Mouse (Mus musculus) erythroid progenitor cell, adult 5-6 weeks (primary cell): ENCODE measurements around the gene Fnbp1. TPM values are rescaled to one million over a fixed set of nuclear protein-coding genes. Genes with fewer than 3 reads are reported as not detected.

ENCODE experiments used
- ATAC-seq: replicated peaks from 2 replicates; pipeline ENCODE4 v1.8.0; 2016; ENCODE audit warnings: moderate number of reproducible peaks, mild to moderate bottlenecking, moderate TSS enrichment, inconsistent platforms; ENCODE audit not compliant: poor library complexity, low FRiP score, severe bottlenecking
- total RNA-seq, 2 experiments: library from RNA; stranded (forward) in 1 of 2; stranded (reverse) in 1 of 2; fragments of 150-400 nt in 1 of 2; fragments of 186-747, 209-891 nt in 1 of 2; gene quantifications; 2 replicates each; pipeline versions ENCODE4 v1.2.3 to v1.2.4; 2015 to 2017; ENCODE audit warnings: low replicate concordance in 2 of 2

The Fnbp1 gene
- total RNA-seq, 2 experiments from 2014 or later, result 3.8 to 5.8 TPM

DNA sequence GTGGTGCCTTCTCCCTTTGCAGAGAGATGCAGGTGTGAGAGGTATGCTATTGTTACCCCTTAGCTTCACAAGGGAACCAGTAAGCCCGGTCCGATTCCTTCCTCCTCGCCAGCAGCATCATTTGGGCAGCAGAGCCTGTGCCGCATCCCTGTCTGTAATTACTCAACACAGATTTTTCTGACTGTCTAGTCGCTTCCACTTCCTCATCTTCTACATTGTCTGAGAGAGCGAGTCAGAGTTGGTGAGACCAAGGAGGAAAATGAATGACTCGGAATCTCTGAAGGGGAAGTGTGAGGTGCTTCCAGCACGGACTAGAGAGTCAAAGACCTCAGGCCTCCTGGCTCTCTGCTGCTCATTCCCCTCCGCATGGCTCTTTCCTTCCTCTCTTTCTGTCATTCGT is 89.4 kb downstream of the Fnbp1 start:
- ATAC-seq, result no peak

DNA sequence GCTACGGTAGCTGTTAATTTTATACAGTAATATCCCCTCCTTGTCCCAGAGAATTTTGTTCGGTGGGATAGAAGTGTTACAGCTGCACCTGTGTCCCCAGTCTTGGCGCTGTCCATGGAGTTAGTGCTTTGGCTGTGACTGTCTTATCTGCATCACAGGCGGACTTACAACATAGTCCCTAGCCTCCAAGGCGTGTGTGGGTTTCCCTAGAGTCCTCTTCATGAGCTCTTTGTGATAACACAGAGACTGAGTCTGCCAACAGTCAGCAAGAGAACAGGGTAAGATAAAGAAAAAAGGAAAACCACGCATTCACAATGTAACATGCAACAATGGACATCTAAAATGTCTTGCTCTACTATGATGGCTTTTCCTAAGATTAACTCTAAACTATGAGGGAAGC is 93.8 kb downstream of the Fnbp1 start:
- ATAC-seq, result no peak

DNA sequence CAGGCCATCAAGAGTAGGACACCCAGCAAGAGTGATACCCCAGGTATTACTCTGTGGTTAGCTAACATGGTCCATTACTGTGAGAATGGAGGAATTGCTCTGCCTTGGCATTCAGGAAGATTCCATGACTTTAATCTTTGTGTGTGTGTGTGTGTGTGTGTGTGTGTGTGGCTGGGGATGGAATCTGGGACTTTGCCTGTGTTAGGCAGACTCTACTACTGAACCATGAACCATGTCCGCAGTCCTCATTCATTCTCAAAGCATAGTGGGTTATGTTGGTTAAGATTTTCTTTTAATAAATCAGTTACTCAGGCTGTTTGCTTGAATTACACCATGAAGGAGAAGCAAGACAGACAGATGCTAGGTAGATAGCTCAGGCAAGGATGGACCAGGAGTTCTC is 98.0 kb downstream of the Fnbp1 start:
- no peak for ATAC-seq

DNA sequence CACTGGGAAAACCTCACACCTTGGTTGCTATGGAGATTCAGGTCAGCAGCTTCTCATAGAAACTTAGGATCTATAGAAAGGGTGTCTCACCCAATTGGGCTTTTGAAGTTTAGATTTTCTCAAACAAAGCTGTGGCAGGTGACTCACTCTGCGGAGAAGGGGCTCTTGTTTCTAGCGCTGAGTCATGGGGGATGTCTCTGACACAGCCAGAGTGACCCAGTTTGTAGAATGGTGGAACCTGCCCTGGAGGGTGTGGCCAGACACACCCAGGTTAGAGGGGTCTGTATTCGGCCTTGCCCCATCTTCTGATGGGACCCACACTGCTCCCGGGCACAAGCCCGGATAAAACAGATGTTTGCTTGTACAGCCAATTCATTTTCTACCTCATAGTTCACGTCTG is 98.9 kb downstream of the Fnbp1 start:
- ATAC-seq, result no peak

DNA sequence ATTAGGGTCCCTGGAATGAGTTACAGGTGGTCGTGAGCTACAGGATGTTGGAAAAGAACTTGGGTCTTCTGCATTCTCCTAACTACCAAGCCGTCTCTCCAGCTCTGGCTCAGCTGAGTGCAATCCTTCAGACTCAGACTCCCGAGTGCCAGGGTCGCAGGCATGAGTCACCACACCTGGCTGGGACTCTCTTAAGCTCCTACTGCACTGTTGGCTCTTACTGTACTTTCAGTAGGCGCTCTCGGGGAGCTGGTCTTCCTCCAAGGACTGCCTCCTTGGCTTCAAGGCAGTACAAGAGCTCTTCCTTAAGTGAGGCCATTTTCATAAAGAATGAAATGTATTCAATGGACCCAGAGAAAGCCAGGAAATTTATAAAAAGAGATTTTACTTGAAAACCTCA is 100.4 kb downstream of the Fnbp1 start:
- no peak for ATAC-seq

DNA sequence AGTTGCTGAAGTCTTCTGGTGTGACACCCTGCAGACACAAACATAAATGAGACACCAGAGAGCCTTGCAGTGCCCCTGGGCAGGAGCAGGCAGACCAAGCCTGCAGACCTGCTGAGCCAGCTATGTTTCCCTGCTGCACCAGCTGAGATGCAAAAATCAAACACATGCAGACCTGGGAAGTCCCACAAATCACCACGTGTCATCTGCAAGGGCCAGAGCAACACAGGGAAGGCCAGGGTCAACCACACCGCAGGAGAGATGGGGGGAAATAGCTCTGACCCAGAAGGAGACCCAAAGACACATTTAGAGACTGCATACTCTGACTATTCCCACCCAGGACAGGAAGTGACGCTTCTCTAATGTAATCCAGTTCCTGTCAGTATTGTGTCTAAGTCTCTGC is 101.3 kb downstream of the Fnbp1 start:
- ATAC-seq, result no peak

DNA sequence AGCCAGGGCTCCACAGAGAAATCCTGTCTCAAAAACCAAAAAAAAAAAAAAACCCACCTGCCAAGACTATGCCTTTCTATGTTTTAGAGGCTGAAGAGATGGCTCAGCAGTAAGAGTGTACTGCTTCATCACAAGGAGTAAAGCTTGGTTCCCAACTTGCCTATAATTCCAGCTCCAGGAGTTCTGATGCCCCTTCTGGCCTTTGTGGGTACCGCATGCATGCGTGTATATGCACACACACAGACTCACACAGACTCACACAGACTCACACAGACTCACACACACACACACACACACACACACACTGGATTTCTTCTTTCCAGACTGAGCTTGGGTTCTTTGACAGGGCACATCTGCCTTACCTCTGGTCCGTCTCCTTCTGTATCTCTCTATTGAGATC is 101.8 kb downstream of the Fnbp1 start:
- no peak for ATAC-seq

DNA sequence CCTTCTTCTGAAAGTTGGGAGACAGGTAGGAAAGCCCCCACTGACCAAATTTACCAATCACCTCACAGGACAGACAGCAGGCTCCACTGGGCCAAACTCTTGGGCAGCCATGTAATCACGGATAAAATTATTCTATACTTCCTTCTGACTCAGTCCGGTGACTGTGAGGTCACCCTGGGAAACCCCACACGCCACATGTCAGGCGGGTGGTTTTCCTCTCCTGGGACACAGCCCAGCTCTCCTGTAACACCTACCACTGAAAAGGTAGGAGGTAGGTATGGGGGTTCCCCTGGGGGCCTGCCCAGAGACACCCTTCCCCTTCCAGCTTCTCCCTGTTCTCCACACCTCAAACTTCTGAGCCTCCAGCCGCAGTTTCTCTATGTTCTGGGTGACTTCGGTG is 105.0 kb downstream of the Fnbp1 start:
- ATAC-seq, result no peak

DNA sequence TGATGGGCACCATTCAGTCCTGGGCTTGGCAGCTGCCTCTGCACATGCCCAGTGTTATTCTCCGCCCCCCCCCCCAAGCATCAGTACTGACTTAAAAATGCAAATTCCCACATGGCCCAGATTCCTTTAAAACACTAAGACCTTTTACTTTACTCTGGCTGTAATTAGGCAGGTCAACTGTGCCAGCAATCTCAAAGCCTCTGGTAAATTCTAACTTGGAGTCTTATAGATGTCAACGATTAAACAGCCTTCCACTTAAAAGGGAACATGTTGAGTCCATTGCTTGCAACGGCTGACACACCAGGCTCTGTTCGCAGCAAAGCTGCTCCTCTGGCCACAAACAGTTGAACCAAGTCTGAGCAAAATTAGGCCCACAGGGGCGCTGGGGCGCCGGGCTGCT is 109.8 kb downstream of the Fnbp1 start:
- ATAC-seq, result no peak

DNA sequence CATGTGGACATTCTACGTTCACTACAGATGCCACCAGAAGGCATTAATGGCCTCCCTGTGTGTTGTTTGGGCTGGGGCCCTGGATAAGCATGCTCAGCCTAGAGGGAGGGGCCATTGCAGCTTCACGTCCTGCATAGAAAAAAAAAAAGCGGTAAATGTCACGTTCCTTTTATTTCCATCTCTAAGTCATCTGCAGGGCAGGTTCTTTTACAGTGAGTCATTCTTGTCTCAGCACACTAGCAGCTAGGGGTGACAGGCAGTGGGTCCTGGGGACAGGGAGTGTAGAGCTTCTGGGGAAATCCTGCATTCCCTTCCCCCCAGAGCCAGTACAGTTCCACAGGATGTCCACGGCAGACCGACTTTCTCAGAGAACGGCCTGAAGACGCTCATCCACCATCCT is 115.2 kb downstream of the Fnbp1 start:
- no peak for ATAC-seq

DNA sequence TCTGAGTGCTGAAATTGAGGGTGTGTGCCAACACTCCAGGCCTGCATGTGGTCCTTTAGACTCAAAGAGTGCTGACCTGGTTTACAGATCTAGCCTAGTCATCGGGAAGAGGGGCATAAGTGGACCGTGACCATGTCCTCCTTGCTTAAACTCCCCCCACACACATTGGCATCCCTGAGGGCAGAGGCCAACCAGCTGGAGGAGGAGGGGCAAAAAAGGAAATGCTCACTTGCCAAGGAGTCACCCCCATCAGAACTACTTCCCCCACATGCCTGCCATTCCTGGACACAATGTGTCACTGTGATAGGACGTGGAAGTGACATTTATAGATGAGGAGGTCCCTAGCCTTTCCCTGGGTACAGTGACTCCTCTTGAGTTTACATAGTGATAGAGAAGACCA is 116.3 kb downstream of the Fnbp1 start:
- no peak for ATAC-seq

DNA sequence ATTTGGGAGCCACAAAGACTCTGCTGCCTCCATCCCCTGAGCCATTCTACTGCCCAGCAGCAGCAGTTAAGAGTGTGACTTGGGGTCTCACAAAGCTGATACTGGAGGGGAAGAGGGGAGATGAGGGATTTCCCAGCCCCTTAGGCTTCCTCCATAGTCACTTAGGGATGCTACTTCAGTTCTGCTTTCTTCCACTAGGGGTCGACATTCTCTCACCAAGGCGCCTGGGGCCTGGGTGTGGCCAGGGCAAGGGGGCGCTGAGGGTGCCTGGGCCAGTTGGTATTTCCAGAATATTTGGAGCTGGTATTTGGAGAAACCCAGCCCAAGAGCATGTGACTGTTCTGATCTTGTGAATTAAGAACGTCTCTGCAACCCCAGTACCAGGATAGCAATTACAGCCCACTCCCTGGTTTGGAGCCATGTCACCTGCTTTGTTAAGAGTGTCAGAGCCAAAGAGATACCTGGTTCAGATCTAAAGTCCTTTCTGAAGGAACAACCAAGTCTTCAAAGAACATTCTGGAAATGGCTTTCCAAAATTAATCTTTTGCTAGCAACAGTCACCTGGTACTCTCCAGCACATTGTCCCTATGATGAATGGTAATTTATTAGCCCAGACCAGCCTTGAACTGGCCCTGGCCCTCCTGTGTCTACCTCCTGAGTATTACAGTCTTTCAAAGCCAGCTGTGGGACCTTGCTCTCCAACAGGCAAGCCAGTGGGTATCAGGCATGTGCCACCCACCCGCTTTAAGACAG is 117.0 kb downstream of the Fnbp1 start:
- peak; percentile 61; the same call in 1 of the 2 replicates for ATAC-seq

DNA sequence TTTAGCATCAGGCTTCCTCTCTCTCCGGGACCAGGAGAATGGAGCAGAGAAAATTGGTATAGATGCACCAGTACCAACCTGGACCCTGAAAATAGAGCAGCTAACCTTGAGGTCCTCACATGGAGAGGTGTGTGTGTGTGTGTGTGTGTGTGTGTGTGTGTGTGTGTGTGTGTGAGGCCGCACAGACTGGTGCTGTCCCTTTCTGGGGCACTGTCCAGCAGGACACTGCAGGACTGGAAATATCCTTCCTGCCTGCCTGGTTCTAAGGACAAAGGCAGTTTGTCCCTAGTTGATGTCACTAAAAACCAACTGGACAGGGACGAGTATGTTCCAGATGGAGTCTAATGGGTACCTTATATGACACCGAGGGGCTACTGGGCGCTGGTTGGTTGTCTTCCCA is 117.9 kb downstream of the Fnbp1 start:
- no peak for ATAC-seq

DNA sequence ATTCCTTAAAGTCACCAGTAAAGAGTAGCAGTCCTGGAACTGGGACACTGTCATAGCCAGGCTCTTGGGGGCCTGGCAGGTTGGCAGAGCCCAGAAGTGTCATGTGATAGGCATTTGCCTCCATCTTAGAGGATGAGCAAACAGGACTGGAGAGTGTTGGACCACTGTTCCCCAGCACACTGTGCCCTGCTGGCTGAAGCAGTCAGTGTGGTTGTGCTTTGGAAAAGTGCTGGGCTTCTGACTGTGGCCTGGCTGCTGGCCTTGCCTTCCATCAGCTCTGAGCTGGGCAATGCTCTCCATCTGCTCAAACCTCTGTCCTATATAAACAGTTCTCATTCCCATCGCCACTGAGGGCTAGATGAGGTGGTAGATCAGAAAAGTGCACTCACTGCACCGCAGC is 121.6 kb downstream of the Fnbp1 start:
- no peak for ATAC-seq

DNA sequence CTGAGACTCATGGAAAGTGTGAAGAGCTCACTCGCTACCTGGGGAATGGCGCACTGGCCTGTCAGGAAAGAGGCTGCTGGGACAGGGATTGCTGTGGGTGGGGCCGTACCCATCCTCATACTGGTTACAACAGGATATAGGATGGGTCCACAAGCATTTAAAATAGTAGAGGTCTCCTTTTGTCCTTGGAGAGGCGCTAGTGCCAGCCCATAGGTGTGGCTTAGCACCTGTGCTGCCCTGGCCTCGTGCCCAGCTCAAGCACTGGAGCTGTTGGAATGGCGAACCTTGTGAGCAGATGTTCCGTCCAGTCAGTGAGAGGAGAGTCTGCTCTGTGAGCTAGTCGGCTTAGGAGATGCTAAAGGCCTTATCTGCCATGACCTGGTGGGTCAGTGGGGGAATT is 122.8 kb downstream of the Fnbp1 start:
- ATAC-seq, result no peak

DNA sequence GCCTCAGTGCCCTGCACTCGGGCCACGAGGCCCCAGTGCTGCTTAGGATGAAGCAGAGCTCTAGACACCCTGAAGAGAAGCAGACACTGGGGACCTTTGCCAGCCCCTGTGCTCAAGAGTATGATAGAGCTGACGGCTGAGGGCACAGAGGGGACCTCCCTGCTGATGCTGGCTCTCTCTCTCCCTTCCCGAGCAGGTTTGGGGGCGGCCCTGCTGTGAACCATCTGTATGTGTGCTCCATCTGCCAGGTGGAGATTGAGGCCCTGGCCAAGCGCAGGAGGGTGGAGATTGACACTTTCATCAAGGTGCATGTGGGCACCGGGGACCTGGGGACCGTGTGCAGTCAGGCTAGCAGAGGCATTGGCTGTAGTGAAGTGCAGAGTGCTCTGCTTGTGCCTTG is 123.3 kb downstream of the Fnbp1 start:
- no peak for ATAC-seq

DNA sequence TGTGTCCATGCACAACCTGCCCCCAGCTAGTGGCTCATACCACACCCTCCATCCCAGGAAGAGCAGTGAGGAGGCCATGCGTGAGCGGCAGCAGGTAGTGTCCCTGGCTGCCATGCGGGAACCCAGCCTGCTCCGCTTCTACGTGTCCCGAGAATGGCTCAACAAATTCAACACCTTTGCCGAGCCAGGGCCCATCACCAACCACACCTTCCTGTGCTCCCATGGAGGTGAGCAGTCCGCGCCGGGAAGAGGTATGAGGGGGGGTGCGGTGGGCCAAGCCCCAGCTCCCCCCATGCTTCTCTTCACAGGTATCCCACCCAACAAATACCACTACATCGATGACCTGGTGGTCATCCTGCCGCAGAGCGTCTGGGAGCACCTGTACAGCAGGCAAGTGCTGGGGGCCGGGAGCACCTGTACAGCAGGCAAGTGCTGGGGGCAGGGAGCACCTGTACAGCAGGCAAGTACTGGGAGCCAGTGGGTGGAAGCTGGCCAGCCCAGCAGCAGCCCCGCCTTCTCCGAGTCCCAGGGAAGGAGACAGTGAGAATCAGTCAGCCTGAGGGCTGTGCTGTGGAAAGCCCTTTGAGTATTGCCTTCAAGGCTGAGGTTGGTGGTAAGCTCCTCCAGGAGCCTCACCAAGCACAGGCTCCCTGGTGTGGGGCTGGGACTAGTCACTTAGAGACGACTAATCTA is 124.0 kb downstream of the Fnbp1 start:
- no peak for ATAC-seq

DNA sequence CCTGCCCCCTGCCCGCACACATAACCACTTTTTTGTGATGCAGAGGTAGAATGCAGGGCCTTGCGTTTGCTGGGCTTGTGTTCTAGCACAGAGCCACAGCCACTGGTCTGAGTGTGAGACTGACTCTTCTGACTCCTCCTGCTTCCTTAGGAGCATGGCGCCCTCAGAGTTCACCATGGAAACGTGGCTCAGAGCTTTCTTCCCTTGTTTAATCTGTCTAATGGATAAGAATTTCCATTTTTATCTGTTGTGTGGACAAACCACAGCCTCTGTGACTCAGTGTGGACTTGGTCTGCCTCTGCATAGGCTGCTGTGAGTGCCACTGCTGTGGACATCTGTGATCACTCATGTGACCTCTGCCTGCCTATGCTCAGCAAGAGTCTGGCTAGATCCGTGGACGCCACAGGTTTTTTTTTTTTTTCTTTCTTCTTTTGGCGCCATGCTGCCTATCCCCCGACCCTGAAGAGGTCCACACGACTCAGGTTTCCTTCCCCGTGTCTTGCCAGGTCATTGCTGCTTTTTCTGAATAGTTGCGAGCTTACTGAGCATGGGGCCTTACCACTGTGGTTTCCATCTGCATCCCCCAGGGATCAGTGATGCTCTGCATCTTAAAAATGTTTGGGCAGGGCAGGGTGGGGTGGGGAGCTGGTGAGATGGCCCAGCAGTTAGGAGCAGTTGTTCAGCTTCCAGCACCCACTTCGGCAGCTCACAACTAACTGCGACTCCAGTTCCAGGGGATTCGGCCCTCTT is 128.3 kb downstream of the Fnbp1 start:
- no peak for ATAC-seq

DNA sequence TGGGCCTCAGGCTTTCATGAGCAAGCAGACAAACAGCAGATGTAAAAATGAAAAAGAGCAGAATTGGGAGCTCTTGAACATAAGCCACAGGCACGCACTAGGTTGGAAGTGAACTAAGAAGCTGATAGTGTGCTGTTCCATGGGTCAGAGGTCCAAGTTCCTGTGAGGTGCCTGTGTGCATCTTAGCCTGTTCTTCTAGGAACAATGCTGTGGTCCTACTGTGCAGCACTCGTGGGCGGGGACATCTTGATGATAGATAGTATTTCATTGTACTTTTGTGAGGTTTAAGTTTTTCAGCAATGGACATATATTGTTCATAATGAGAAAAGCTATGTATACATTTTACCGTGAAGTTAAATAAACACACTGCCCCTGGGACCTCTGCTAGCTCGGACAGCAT is 134.6 kb downstream of the Fnbp1 start:
- ATAC-seq, result no peak

DNA sequence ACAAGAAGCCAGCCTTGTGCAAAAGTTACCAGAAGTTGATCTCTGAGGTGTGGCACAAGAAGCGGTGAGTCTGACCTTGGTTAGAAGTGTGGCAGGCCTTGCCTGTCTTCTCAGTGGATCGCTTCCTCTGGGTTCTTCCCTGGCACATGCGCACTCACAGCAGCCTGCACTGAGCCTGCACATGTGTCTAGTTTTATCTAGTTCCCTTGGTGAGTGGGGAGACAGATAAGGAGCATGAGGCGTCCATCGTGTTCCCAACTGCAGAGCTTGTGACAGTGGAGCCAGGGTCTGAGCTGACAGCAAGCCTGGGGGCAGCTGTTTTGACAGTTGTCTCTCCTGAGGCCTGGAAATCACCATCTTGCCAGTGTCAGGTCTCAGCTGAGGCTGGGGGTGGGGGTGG is 135.4 kb downstream of the Fnbp1 start:
- peak; percentile 87 for ATAC-seq

DNA sequence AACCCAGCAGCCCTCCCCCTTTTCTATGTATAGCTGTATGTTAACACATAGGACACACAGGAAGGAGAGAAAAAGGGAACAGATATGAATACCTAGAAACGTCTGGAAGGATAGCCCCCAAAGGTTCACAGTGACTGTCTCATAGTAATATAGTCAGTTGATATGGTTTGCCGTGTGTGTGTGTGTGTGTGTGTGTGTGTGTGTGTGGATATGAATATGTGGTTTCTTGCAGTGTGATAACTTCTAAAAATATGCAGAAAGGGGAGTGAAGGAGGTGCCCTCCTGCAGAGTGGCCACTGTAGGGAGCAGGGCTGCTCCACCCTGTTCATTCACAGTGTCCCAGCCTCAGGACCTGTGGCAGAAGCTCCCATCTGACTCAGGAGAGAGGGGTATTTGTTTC is 136.4 kb downstream of the Fnbp1 start:
- ATAC-seq, result peak; percentile 52; the same call in 1 of the 2 replicates
